Mouse (Mus musculus): ENCODE measurements around the gene Lman2. TPM values are rescaled to one million over a fixed set of nuclear protein-coding genes. Genes with fewer than 3 reads are reported as not detected.
A peak's percentile ranks its signal among the peaks of the same experiment; 100 is the strongest.

Gene Lman2
- polyA plus RNA-seq, 1 experiment from 2014 or later, result 57.1 TPM

GRCm38 (mm10) chr13:55329683-55330566 is 32.7 kb downstream of the Lman2 start, which contains the start of gene Mxd3:
Gene Mxd3 (minus strand): TSS chr13:55329823.
- Histone ChIP-seq H3K9ac (peak within 1 kb of the TSS; percentile 51), H3K4me2 (peak within 1 kb of the TSS; percentile 98), H3K27me3 (replicated peaks) (no peaks in the 10 kb centered on the region), H3K36me3 (replicated peaks) (peaks cover 13% of the 10 kb centered on the region), H3K4me3 (peak within 1 kb of the TSS; percentile 65), H3K27ac (peak within 1 kb of the TSS; percentile 78), H3K4me1 (peaks cover 31% of the 10 kb centered on the region), H3K9me3 (no peaks in the 10 kb centered on the region)
- peak; percentile 81 for ATAC-seq (replicated peaks)
- WGBS, result under 1% methylated on average over 81 of the region's 82 CpGs

GRCm38 (mm10) chr13:55329109-55329682 is 33.4 kb downstream of the Lman2 start:
- Histone ChIP-seq H3K27ac (peak overlapping the region; percentile 78), H3K9me3 (no peaks in the 10 kb centered on the region), H3K4me3 (peak overlapping the region; percentile 65), H3K27me3 (replicated peaks) (no peaks in the 10 kb centered on the region), H3K4me2 (peak overlapping the region; percentile 98), H3K9ac (peak overlapping the region; percentile 51), H3K36me3 (replicated peaks) (peaks cover 17% of the 10 kb centered on the region), H3K4me1 (peaks cover 32% of the 10 kb centered on the region)
- WGBS, result 1% methylated on average over 29 of the region's 29 CpGs
- peak; percentile 35 for ATAC-seq (replicated peaks)

- no peaks in the 10 kb centered on the region for H3K27me3 ChIP-seq (replicated peaks)
- peaks cover 17% of the 10 kb centered on the region for H3K36me3 ChIP-seq (replicated peaks)
- H3K4me2 ChIP-seq, result peak overlapping the region; percentile 98
- H3K27ac ChIP-seq, result no peak overlapping the region
- WGBS, result 84% methylated on average over 4 of the region's 4 CpGs
- H3K9ac ChIP-seq, result peak overlapping the region; percentile 51; the same call in 1 of the 2 replicates
- no peak for ATAC-seq (replicated peaks)
- H3K4me1 ChIP-seq, result peaks cover 37% of the 10 kb centered on the region
- no peaks in the 10 kb centered on the region for H3K9me3 ChIP-seq
- H3K4me3 ChIP-seq, result peak overlapping the region; percentile 65
Measured at GRCm38 (mm10) chr13:55328641-55329040, 33.9 kb downstream of the Lman2 start.

GRCm38 (mm10) chr13:55328171-55328570 is 34.4 kb downstream of the Lman2 start:
- Histone ChIP-seq H3K36me3 (replicated peaks) (peaks cover 17% of the 10 kb centered on the region), H3K27me3 (replicated peaks) (no peaks in the 10 kb centered on the region), H3K9me3 (no peaks in the 10 kb centered on the region), H3K9ac (no peak overlapping the region), H3K4me3 (peak overlapping the region; percentile 65), H3K4me2 (peak overlapping the region; percentile 98), H3K27ac (no peak overlapping the region), H3K4me1 (peaks cover 42% of the 10 kb centered on the region)
- WGBS, result 89% methylated on average over 6 of the region's 6 CpGs
- no peak for ATAC-seq (replicated peaks)

GRCm38 (mm10) chr13:55327633-55328032 is 35.0 kb downstream of the Lman2 start:
- WGBS, result 45% methylated on average over 8 of the region's 8 CpGs
- Histone ChIP-seq H3K4me3 (no peak overlapping the region), H3K9me3 (no peaks in the 10 kb centered on the region)

GRCm38 (mm10) chr13:55327169-55327568 is 35.4 kb downstream of the Lman2 start:
- H3K27me3 ChIP-seq (replicated peaks), result no peaks in the 10 kb centered on the region
- peaks cover 49% of the 10 kb centered on the region for H3K4me1 ChIP-seq
- H3K4me3 ChIP-seq, result no peak overlapping the region
- H3K27ac ChIP-seq, result peak overlapping the region; percentile 37
- H3K9me3 ChIP-seq, result no peaks in the 10 kb centered on the region
- peaks cover 17% of the 10 kb centered on the region for H3K36me3 ChIP-seq (replicated peaks)
- WGBS, result 67% methylated on average over 4 of the region's 4 CpGs
- no peak overlapping the region for H3K4me2 ChIP-seq
- no peak for ATAC-seq (replicated peaks)
- no peak overlapping the region for H3K9ac ChIP-seq

More at GRCm38 (mm10) chr13:55327633-55328032, 35.0 kb downstream of the Lman2 start:
- peak; percentile 29 for ATAC-seq (replicated peaks)
- Histone ChIP-seq H3K9ac (no peak overlapping the region), H3K4me2 (0 out of 2 replicates have a peak overlapping the region, but pooled peaks have one; percentile 98), H3K36me3 (replicated peaks) (peaks cover 17% of the 10 kb centered on the region), H3K27me3 (replicated peaks) (no peaks in the 10 kb centered on the region), H3K4me1 (peaks cover 47% of the 10 kb centered on the region), H3K27ac (peak overlapping the region; percentile 37)

- ATAC-seq (replicated peaks), result no peak
- Histone ChIP-seq H3K36me3 (replicated peaks) (peaks cover 17% of the 10 kb centered on the region), H3K4me1 (peaks cover 52% of the 10 kb centered on the region), H3K9ac (no peak overlapping the region), H3K27ac (no peak overlapping the region), H3K27me3 (replicated peaks) (no peaks in the 10 kb centered on the region), H3K4me3 (no peak overlapping the region), H3K9me3 (no peaks in the 10 kb centered on the region), H3K4me2 (no peak overlapping the region)
- 86% methylated on average over 11 of the region's 11 CpGs for WGBS
Measured at GRCm38 (mm10) chr13:55325596-55325995, 37.0 kb downstream of the Lman2 start.

- peaks cover 26% of the 10 kb centered on the region for H3K36me3 ChIP-seq (replicated peaks)
- peak overlapping the region; percentile 95 for H3K4me3 ChIP-seq
- 1% methylated on average over 31 of the region's 31 CpGs for WGBS
Measured at GRCm38 (mm10) chr13:55322130-55322825, 40.3 kb downstream of the Lman2 start.

GRCm38 (mm10) chr13:55321434-55322129 is 41.0 kb downstream of the Lman2 start, which contains the start of gene Rab24:
Gene Rab24 (minus strand): TSS chr13:55321946.
- peak; percentile 92 for ATAC-seq (replicated peaks)
- H3K4me3 ChIP-seq, result peak within 1 kb of the TSS; percentile 95
- under 1% methylated on average over 68 of the region's 73 CpGs for WGBS
- peaks cover 31% of the 10 kb centered on the region for H3K36me3 ChIP-seq (replicated peaks)
- peak within 1 kb of the TSS; percentile 98 for H3K4me2 ChIP-seq
- H3K4me1 ChIP-seq, result peaks cover 31% of the 10 kb centered on the region
- no peaks in the 10 kb centered on the region for H3K27me3 ChIP-seq (replicated peaks)
- H3K9ac ChIP-seq, result peak within 1 kb of the TSS; percentile 98
- H3K27ac ChIP-seq, result peak within 1 kb of the TSS; percentile 78
- no peaks in the 10 kb centered on the region for H3K9me3 ChIP-seq

More at GRCm38 (mm10) chr13:55322130-55322825, 40.3 kb downstream of the Lman2 start:
- Histone ChIP-seq H3K4me1 (peaks cover 35% of the 10 kb centered on the region), H3K9me3 (no peaks in the 10 kb centered on the region), H3K27me3 (replicated peaks) (no peaks in the 10 kb centered on the region), H3K4me2 (peak overlapping the region; percentile 98), H3K9ac (peak overlapping the region; percentile 98), H3K27ac (peak overlapping the region; percentile 78)
- ATAC-seq (replicated peaks), result 0 out of 2 replicates have a peak, but pooled peaks have one; percentile 13

GRCm38 (mm10) chr13:55319931-55320533 is 42.6 kb downstream of the Lman2 start, which contains the start of gene Prelid1:
Gene Prelid1 (plus strand): TSS chr13:55320500.
- H3K36me3 ChIP-seq (replicated peaks), result peaks cover 20% of the 10 kb centered on the region
- no peak for ATAC-seq (replicated peaks)
- H3K4me2 ChIP-seq, result peak within 1 kb of the TSS; percentile 98
- peaks cover 31% of the 10 kb centered on the region for H3K4me1 ChIP-seq
- no peaks in the 10 kb centered on the region for H3K9me3 ChIP-seq
- H3K9ac ChIP-seq, result peak within 1 kb of the TSS; percentile 98
- 87% methylated on average over 4 of the region's 4 CpGs for WGBS
- H3K4me3 ChIP-seq, result peak within 1 kb of the TSS; percentile 95
- H3K27me3 ChIP-seq (replicated peaks), result no peaks in the 10 kb centered on the region
- 0 out of 2 replicates have a peak within 1 kb of the TSS, but pooled peaks have one; percentile 78 for H3K27ac ChIP-seq

- no peak for ATAC-seq (replicated peaks)
- Histone ChIP-seq H3K27me3 (replicated peaks) (no peaks in the 10 kb centered on the region), H3K4me2 (no peak overlapping the region), H3K36me3 (replicated peaks) (peaks cover 29% of the 10 kb centered on the region), H3K9ac (no peak overlapping the region), H3K27ac (no peak overlapping the region), H3K4me3 (no peak overlapping the region), H3K9me3 (no peaks in the 10 kb centered on the region), H3K4me1 (peaks cover 22% of the 10 kb centered on the region)
- 87% methylated on average over 3 of the region's 3 CpGs for WGBS
Measured at GRCm38 (mm10) chr13:55318351-55318750, 44.2 kb downstream of the Lman2 start.

All from midbrain, embryonic 15.5 days (tissue).